Mouse (Mus musculus) G1E (cell line): ENCODE data around the gene Tab3. TPM values are rescaled to one million over a fixed set of nuclear protein-coding genes. Genes with fewer than 3 reads are reported as not detected.

Experiments
- ATAC-seq: 2 replicates; pipeline ENCODE4 v1.8.0; 2016; ENCODE audit warnings: mild to moderate bottlenecking; ENCODE audit not compliant: insufficient number of reproducible peaks, poor library complexity, low FRiP score, severe bottlenecking; ENCODE audit errors: extremely low read depth
- DNase-seq: peaks from one replicate; pipeline ENCODE4 v3.0.0; 2012; ENCODE audit warnings: low spot score
- H3K27me3 ChIP-seq: 2 replicates; pipeline ENCODE4 v1.6.1; 2012; ENCODE audit warnings: mild to moderate bottlenecking, low read length, inconsistent platforms; ENCODE audit not compliant: insufficient read depth
- H3K36me3 ChIP-seq: replicated peaks from 2 replicates; pipeline ENCODE3; 2012; ENCODE audit warnings: mild to moderate bottlenecking, inconsistent platforms
- H3K4me1 ChIP-seq: 2 replicates; pipeline ENCODE4 v1.6.1; 2012; ENCODE audit warnings: low read depth, low read length, inconsistent platforms, mixed read lengths; ENCODE audit not compliant: insufficient read depth
- H3K4me3 ChIP-seq: 2 replicates; pipeline ENCODE4 v1.5.1; 2012; ENCODE audit warnings: low read depth, mild to moderate bottlenecking, inconsistent platforms, low read length, moderate library complexity, mixed read lengths
- H3K9me3 ChIP-seq: replicated peaks from 2 replicates; pipeline ENCODE4 v1.6.1; 2012; ENCODE audit warnings: inconsistent platforms
- CTCF ChIP-seq: IDR thresholded peaks from 2 replicates; pipeline ENCODE4 v1.5.1; 2012; ENCODE audit warnings: low read depth, low read length, inconsistent platforms, mixed read lengths
- GATA1 ChIP-seq: IDR thresholded peaks from 2 replicates; pipeline ENCODE4 v1.6.1; 2012; ENCODE audit warnings: borderline replicate concordance, low read length, inconsistent platforms, mixed read lengths
- GATA2 ChIP-seq: IDR thresholded peaks from 2 replicates; pipeline ENCODE4 v1.6.1; 2012; ENCODE audit warnings: low read depth, low read length, inconsistent platforms, borderline replicate concordance
- POLR2AphosphoS5 ChIP-seq: IDR thresholded peaks from 2 replicates; pipeline ENCODE4 v1.6.1; 2012; ENCODE audit warnings: low read depth, low read length, inconsistent platforms; ENCODE audit not compliant: insufficient replicate concordance
- TAL1 ChIP-seq: conservative IDR thresholded peaks from 2 replicates; pipeline ENCODE4 v1.6.1; 2012; ENCODE audit warnings: low read depth, low read length, inconsistent platforms, mixed read lengths
- polyA plus RNA-seq: library from polyadenylated mRNA; stranded (reverse); fragments of >175 nt; gene quantifications from 2 replicates; pipeline ENCODE4 v1.2.3, GENCODE M21; 2012
- total RNA-seq, 2 experiments: library from RNA; stranded (forward) in 1 of 2; stranded (reverse) in 1 of 2; fragments of 200-1000 nt in 1 of 2; fragments of >200 nt in 1 of 2; fragmentation: Nextera tagmentation in 1 of 2; gene quantifications; 2 replicates each; pipeline ENCODE4 v1.2.3; 2014 to 2017

Tab3 gene
- total and polyA plus RNA-seq, 3 experiments: 3.5 to 49.4 (median 15.7) TPM

DNA sequence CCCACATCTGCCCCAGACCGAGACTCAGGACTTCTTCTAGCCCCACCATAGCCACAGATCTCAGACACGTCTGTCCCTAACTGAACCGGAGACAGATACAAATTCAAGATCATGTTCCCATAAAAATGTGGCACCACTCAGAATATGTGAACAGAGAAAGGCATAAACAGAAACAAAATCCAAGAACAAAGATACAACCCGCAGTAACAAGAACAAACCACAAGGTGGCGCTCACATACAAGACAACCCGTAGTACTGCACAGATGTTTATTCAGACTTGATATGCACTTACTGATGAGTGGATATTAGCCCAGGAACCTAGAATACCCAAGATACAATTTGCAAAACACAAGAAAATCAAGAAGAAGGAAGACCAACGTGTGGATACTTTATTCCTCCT lies 103.0 kb downstream of the Tab3 start:
- TF ChIP-seq CTCF: 0 out of 2 replicates have a peak, but pooled peaks have one; percentile 18
- no peak for TF ChIP-seq TAL1

DNA sequence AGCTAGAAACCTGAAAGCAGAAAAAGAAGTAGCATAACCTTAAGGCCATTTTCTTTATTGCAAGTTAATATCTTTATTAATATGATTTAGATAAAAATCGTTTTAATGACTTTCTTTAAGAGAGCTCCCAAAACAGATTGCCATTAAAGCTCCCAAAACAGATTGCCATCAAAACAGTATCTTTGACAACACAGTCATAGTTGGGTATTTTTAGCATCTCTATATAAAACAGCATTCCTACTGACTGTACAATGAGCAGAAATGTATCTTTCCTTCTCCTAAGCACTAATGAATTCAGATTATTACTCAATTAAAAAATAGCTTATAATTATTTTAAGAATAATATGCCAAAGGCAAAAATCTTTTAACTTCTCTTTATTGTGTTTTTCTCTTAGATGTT lies 108.3 kb downstream of the Tab3 start:
- no peak for ATAC-seq

More for the DNA sequence above, 103.0 kb downstream of the Tab3 start:
- no peaks in the 10 kb centered on the region for H3K27me3 ChIP-seq
- H3K36me3 ChIP-seq: no peaks in the 10 kb centered on the region
- ATAC-seq (no peak), DNase-seq (peak; percentile 1)
- H3K9me3 ChIP-seq: no peaks in the 10 kb centered on the region
- H3K4me3 ChIP-seq: no peak overlapping the region
- no peaks in the 10 kb centered on the region for H3K4me1 ChIP-seq

DNA sequence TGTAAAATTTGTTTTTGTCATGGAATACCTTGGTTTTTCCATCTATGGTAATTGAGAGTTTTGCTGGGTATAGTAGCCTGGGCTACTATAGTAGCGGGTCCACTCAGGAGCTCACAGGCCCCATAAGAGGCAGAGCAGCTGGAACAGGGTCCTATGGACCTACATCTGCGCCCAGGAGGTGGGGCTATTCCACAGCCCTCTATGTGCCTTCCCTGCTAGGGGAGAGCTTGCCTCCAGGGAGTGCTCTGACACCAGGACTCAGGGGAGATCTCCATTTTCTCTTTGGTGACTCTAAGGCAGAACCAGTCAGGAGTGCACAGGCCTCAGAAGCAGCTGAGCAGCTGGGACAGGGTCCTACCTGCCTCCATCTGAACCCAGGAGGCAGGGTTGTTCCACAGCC lies 109.9 kb downstream of the Tab3 start:
- H3K27me3 ChIP-seq: no peaks in the 10 kb centered on the region
- no peak overlapping the region for H3K4me3 ChIP-seq
- no peak for DNase-seq
- ATAC-seq: no peak
- H3K9me3 ChIP-seq: no peaks in the 10 kb centered on the region
- no peaks in the 10 kb centered on the region for H3K4me1 ChIP-seq
- TF ChIP-seq GATA2 (no peak), CTCF (no peak), TAL1 (no peak)
- no peaks in the 10 kb centered on the region for H3K36me3 ChIP-seq

More for the DNA sequence above, 108.3 kb downstream of the Tab3 start:
- TF ChIP-seq TAL1: no peak
- TF ChIP-seq GATA2: no peak
- no peak for TF ChIP-seq CTCF
- TF ChIP-seq POLR2AphosphoS5: no peak
- TF ChIP-seq GATA1: no peak
- Histone ChIP-seq H3K27me3 (no peaks in the 10 kb centered on the region), H3K36me3 (no peaks in the 10 kb centered on the region), H3K9me3 (no peaks in the 10 kb centered on the region), H3K4me1 (no peaks in the 10 kb centered on the region), H3K4me3 (no peak overlapping the region)
- no peak for DNase-seq

Other genes with a start within 250 kb of the Tab3 start
- gene Gk, start 202.8 kb downstream of the Tab3 start, total RNA-seq (2014; fragmentation: Nextera tagmentation): 19.6 and 31.8 TPM in 2 replicates
- gene Gk, start 202.8 kb downstream of the Tab3 start, total RNA-seq (2017): 17.3 and 17.6 TPM in 2 replicates
- gene Gk, start 202.8 kb downstream of the Tab3 start, polyA plus RNA-seq: 0.90 and 1.0 TPM in 2 replicates